Mouse (Mus musculus) forebrain, embryonic 12.5 days (tissue): Measurements from ENCODE around the gene Gpr137. TPM values are rescaled to one million over a fixed set of nuclear protein-coding genes. Genes with fewer than 3 reads are reported as not detected.

Source experiments
- ATAC-seq: fragments of 200-750 bp; cut with Nextera tagmentation; 2 replicates; pipeline ENCODE4 v1.8.0; 2017; ENCODE audit warnings: moderate TSS enrichment; ENCODE audit not compliant: low FRiP score
- H3K27ac ChIP-seq: fragments of 300-500 bp; sonication (generic); 2 replicates; pipeline ENCODE4 v1.5.1; 2016; ENCODE audit warnings: mild to moderate bottlenecking
- H3K27me3 ChIP-seq: fragments of 300-500 bp; sonication (generic); 2 replicates; pipeline ENCODE4 v1.6.1; 2016; ENCODE audit warnings: mild to moderate bottlenecking
- H3K36me3 ChIP-seq: fragments of 300-500 bp; sonication (generic); replicated peaks from 2 replicates; pipeline ENCODE4 v1.6.1; 2016; ENCODE audit warnings: mild to moderate bottlenecking
- H3K4me1 ChIP-seq: fragments of 300-500 bp; sonication (generic); 2 replicates; pipeline ENCODE4 v1.6.1; 2016
- H3K4me2 ChIP-seq: fragments of 300-500 bp; sonication (generic); 2 replicates; pipeline ENCODE4 v1.6.1; 2016; ENCODE audit warnings: mild to moderate bottlenecking, moderate library complexity
- H3K4me3 ChIP-seq: fragments of 300-500 bp; sonication (generic); replicated peaks from 2 replicates; pipeline ENCODE4 v1.5.1; 2016; ENCODE audit warnings: mild to moderate bottlenecking
- H3K9ac ChIP-seq: fragments of 300-500 bp; sonication (generic); 2 replicates; pipeline ENCODE4 v1.6.1; 2016; ENCODE audit warnings: mild to moderate bottlenecking
- H3K9me3 ChIP-seq: fragments of 300-500 bp; sonication (generic); 2 replicates; pipeline ENCODE4 v1.6.1; 2016
- WGBS: fragments of 180-500 bp; shearing (Covaris S2); methylation state at CpG from one replicate; pipeline ENCODE4 v1.1.7; 2016; 5-methylcytosine and 5-hydroxymethylcytosine counted together
- polyA plus RNA-seq: library from polyadenylated mRNA; unstranded; fragments of >200 nt; fragmentation: Nextera tagmentation; extraction: Ambion mirVana; gene quantifications from 2 replicates; pipeline ENCODE4 v1.2.1, GENCODE M21; 2016

Gpr137 gene
- polyA plus RNA-seq, 1 experiment from 2014 or later = 33.1 TPM

DNA sequence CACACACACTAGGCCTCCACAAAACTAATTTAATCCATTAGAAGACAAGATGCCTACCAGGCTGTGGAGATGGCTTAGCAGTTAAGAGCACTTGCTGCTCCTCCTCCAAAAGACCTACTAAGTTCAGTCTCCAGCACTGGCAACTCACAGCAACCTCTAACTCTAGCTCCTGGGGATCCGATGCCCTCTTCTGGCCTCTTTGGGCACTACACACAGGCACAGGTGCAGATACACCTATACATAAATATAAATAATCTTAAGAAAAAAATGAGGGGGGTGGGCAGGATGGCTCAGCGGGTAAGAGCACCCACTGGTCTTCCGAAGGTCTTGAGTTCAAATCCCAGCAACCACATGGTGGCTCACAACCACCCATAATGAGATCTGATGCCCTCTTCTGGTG, 6.0 kb downstream of the Gpr137 start:
- H3K4me1 ChIP-seq = peaks cover 35% of the 10 kb centered on the region
- no peak for ATAC-seq
- H3K36me3 ChIP-seq = no peaks in the 10 kb centered on the region
- H3K9ac ChIP-seq = no peak overlapping the region
- no peaks in the 10 kb centered on the region for H3K9me3 ChIP-seq
- 24% methylated on average over 3 of the region's 3 CpGs for WGBS
- H3K27me3 ChIP-seq = peaks cover 51% of the 10 kb centered on the region
- no peak overlapping the region for H3K4me2 ChIP-seq
- no peak overlapping the region for H3K27ac ChIP-seq
- H3K4me3 ChIP-seq = no peak overlapping the region

- Histone ChIP-seq H3K9ac (peak within 1 kb of the TSS; percentile 38), H3K9me3 (no peaks in the 10 kb centered on the region), H3K4me3 (peak within 1 kb of the TSS; percentile 38), H3K4me1 (peaks cover 18% of the 10 kb centered on the region), H3K27ac (no peak within 1 kb of the TSS), H3K27me3 (peaks cover 68% of the 10 kb centered on the region), H3K4me2 (peak within 1 kb of the TSS; percentile 55), H3K36me3 (no peaks in the 10 kb centered on the region)
- ATAC-seq = no peak
- 9% methylated on average over 23 of the region's 23 CpGs for WGBS
These were observed 7.9 kb downstream of the Gpr137 start, which contains the start of gene Kcnk4 for GRCm38 (mm10) chr19:6934195-6934977. TSS of gene Kcnk4 (minus strand) at chr19:6934515.

DNA sequence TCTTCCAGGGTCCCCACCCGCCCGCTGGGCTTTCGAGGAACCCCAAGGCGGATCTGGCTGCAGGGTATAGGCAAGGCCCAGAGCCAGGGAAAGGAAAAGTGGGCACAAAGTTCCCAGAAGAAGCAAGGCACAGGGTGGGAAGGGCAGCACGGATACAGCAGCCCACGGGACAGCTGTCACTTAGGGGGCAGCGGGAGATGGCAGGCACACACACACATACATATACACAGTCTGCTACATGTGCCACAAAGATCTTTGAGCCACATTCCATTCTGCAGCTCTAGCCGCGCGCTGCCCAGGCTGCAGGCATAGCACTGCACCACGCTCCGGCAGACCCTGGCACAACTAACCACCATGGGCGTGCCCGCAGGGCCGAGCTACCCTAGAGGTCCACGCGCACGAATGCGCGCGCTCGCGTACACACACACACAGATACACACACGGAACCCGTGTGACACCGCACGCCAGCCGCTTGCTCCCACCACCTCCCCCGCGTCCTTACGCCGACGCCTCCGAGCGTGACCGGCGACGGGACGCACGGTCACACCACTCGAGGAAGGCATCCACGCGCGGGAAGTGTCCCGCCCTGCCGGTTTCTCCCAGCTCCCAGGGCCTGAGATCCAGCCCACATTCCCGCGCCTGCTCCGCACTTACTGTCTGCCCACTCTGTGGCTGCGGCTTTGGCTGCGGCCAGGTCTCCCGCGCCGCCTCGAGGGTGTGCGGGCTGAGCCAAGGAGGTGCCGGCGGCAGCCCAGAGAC, 8.7 kb downstream of the Gpr137 start:
- peak overlapping the region; percentile 55 for H3K4me2 ChIP-seq
- peak overlapping the region; percentile 38 for H3K4me3 ChIP-seq
- no peak overlapping the region for H3K27ac ChIP-seq
- no peaks in the 10 kb centered on the region for H3K9me3 ChIP-seq
- no peaks in the 10 kb centered on the region for H3K36me3 ChIP-seq
- 4% methylated on average over 58 of the region's 58 CpGs for WGBS
- H3K27me3 ChIP-seq = peaks cover 76% of the 10 kb centered on the region
- peak; percentile 28; the same call in 1 of the 2 replicates for ATAC-seq
- H3K4me1 ChIP-seq = peaks cover 11% of the 10 kb centered on the region
- H3K9ac ChIP-seq = peak overlapping the region; percentile 38

DNA sequence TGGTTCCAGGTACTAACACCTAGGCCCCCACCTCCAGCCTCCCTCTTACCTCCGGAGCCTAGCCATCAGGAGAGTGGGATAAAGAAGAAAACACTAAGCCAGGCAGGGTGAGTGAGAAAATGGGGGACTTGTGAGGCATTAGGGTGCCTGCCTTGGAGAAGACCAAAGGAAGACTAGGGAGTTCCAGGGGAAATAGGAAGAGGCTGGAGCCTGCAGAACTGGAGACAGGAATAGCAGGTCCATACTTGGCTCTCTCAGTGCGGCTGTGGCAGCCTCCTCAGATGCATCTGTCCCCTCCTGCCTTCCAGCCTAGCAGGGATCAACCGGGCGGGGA, 9.2 kb downstream of the Gpr137 start:
- H3K36me3 ChIP-seq = no peaks in the 10 kb centered on the region
- no peak overlapping the region for H3K9ac ChIP-seq
- no peak overlapping the region for H3K27ac ChIP-seq
- H3K27me3 ChIP-seq = peaks cover 81% of the 10 kb centered on the region
- H3K4me3 ChIP-seq = no peak overlapping the region
- 15% methylated on average over 4 of the region's 4 CpGs for WGBS
- no peak for ATAC-seq
- peaks cover 11% of the 10 kb centered on the region for H3K4me1 ChIP-seq
- peak overlapping the region; percentile 55; the same call in 1 of the 2 replicates for H3K4me2 ChIP-seq
- H3K9me3 ChIP-seq = no peaks in the 10 kb centered on the region

GRCm38 (mm10) chr19:6932018-6932417, 10.3 kb downstream of the Gpr137 start:
- no peak for ATAC-seq
- H3K4me2 ChIP-seq = no peak overlapping the region
- peaks cover 13% of the 10 kb centered on the region for H3K4me1 ChIP-seq
- 28% methylated on average over 1 of the region's 1 CpGs for WGBS
- H3K9me3 ChIP-seq = no peaks in the 10 kb centered on the region
- no peaks in the 10 kb centered on the region for H3K36me3 ChIP-seq
- H3K27ac ChIP-seq = no peak overlapping the region
- H3K27me3 ChIP-seq = peaks cover 91% of the 10 kb centered on the region
- no peak overlapping the region for H3K9ac ChIP-seq
- H3K4me3 ChIP-seq = no peak overlapping the region

DNA sequence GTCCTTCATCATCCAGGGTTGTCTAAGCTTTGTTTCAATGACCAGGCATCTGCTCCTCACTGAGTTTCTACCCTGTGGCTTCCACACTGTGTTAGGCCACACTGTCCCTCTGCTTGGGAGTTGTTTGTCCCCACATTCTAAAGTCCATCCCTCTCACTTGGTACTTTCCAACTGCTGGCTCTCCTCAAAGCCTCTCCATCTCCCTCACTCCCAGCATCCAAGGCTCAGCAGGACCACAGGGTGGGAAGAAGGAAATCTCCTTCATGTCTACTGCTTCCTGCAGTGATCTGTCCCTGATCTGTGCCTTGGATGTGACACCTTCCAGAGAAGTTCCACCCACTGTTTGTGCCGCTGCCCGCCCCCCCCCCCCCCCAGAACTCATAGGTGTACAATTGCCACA, 11.3 kb downstream of the Gpr137 start:
- H3K9me3 ChIP-seq = 0 out of 2 replicates have a peak, but pooled peaks cover 2% of the 10 kb centered on the region
- no peak for ATAC-seq

DNA sequence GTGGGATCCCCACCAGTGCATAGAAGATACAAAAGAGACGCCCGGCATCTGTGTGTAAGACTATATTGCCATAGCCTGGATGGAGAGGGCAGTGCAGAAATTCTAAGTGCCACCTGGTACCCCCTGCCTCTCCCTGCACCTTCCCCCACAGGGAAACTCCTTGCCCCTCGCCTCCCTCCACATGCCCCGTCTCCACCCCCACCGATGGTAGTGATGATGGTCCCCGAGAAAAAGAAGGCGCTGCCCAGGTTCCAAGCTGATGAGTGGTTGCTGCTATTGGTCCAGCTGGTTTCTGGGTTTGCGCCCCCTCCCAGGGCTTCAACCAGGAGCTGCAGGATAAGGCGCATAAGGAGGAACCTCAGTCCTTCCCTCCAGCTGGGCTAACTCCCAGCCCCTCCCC, 14.2 kb downstream of the Gpr137 start:
- peaks cover 96% of the 10 kb centered on the region for H3K27me3 ChIP-seq
- no peak for ATAC-seq
- no peak overlapping the region for H3K4me3 ChIP-seq
- H3K4me1 ChIP-seq = peaks cover 16% of the 10 kb centered on the region
- H3K4me2 ChIP-seq = no peak overlapping the region
- no peak overlapping the region for H3K27ac ChIP-seq
- H3K9ac ChIP-seq = no peak overlapping the region
- 0 out of 2 replicates have a peak, but pooled peaks cover 3% of the 10 kb centered on the region for H3K9me3 ChIP-seq
- no peaks in the 10 kb centered on the region for H3K36me3 ChIP-seq
- 11% methylated on average over 9 of the region's 9 CpGs for WGBS

More for the DNA sequence above, 11.3 kb downstream of the Gpr137 start:
- no peak overlapping the region for H3K9ac ChIP-seq
- H3K4me1 ChIP-seq = peaks cover 18% of the 10 kb centered on the region
- peaks cover 97% of the 10 kb centered on the region for H3K27me3 ChIP-seq
- no peak overlapping the region for H3K4me3 ChIP-seq
- H3K36me3 ChIP-seq = no peaks in the 10 kb centered on the region
- no peak overlapping the region for H3K27ac ChIP-seq
- WGBS = 0% methylated on average over 2 of the region's 2 CpGs
- no peak overlapping the region for H3K4me2 ChIP-seq

- peaks cover 91% of the 10 kb centered on the region for H3K27me3 ChIP-seq
- ATAC-seq = no peak
- H3K9me3 ChIP-seq = 0 out of 2 replicates have a peak, but pooled peaks cover 3% of the 10 kb centered on the region
- peak overlapping the region; percentile 44 for H3K4me2 ChIP-seq
- H3K4me3 ChIP-seq = peak overlapping the region; percentile 21
- WGBS = 8% methylated on average over 26 of the region's 26 CpGs
- no peak overlapping the region for H3K27ac ChIP-seq
- no peaks in the 10 kb centered on the region for H3K36me3 ChIP-seq
- peak overlapping the region; percentile 21; the same call in 1 of the 2 replicates for H3K9ac ChIP-seq
- peaks cover 23% of the 10 kb centered on the region for H3K4me1 ChIP-seq
These were observed 15.6 kb downstream of the Gpr137 start for GRCm38 (mm10) chr19:6926559-6927255.

- ATAC-seq = no peak
- 3% methylated on average over 39 of the region's 40 CpGs for WGBS
- peaks cover 26% of the 10 kb centered on the region for H3K4me1 ChIP-seq
These were observed 16.5 kb downstream of the Gpr137 start for GRCm38 (mm10) chr19:6925611-6926329.

GRCm38 (mm10) chr19:6925307-6925573, 17.0 kb downstream of the Gpr137 start, which contains the start of gene Catsperz:
TSS of gene Catsperz (minus strand) at chr19:6925380.
- H3K27me3 ChIP-seq = peaks cover 76% of the 10 kb centered on the region
- H3K4me2 ChIP-seq = peak within 1 kb of the TSS; percentile 13
- H3K27ac ChIP-seq = no peak within 1 kb of the TSS
- WGBS = 4% methylated on average over 9 of the region's 9 CpGs
- no peak within 1 kb of the TSS for H3K9ac ChIP-seq
- peaks cover 31% of the 10 kb centered on the region for H3K4me1 ChIP-seq
- no peak for ATAC-seq
- H3K9me3 ChIP-seq = 0 out of 2 replicates have a peak, but pooled peaks cover 3% of the 10 kb centered on the region
- H3K36me3 ChIP-seq = no peaks in the 10 kb centered on the region
- peak within 1 kb of the TSS; percentile 10 for H3K4me3 ChIP-seq

More at GRCm38 (mm10) chr19:6925611-6926329, 16.5 kb downstream of the Gpr137 start:
- peaks cover 82% of the 10 kb centered on the region for H3K27me3 ChIP-seq
- H3K4me2 ChIP-seq = no peak overlapping the region
- 0 out of 2 replicates have a peak, but pooled peaks cover 3% of the 10 kb centered on the region for H3K9me3 ChIP-seq
- no peaks in the 10 kb centered on the region for H3K36me3 ChIP-seq
- no peak overlapping the region for H3K27ac ChIP-seq
- H3K4me3 ChIP-seq = no peak overlapping the region; the same call in 1 of the 2 replicates
- no peak overlapping the region for H3K9ac ChIP-seq

DNA sequence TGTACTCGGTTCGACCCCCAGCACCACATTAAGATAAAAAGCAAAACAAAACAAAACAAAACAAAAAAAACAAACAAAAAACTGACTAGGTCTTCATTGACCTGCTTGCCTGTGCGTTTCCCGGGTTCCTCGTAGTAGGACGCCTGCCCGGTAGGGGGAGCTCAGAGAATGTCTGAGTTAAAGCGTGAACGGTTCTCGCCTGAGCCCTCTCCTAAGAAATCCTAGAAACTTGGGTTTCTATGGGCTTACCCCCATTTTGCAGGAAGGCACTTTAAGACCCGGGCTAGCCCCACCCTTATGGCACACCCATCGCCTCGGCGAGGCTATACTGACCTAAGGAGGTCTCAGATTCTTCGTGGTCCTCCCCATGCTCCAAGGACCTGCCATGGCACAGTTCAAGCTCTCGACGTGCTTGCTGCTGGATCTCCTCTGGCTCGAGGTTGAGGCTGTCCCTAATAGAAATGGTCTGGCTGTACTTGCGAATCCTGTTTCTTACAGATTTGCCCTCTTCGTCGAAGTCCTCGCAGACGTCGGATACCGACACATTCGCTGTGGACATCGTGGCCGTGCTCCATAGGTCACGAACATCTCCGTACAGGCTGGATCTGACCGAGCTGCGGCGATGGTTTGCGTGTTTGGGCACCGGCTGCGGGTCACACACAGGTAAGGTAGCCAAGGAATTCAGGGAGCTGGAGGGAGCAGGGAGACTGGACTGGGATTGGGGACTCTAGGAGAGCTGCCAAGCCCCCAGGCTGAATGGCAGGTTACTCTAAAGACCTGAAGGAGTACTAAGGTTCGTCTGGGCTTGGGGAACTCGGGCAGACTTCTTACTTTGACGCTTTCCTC, 17.6 kb downstream of the Gpr137 start:
- Histone ChIP-seq H3K4me2 (peak overlapping the region; percentile 13), H3K4me1 (peaks cover 37% of the 10 kb centered on the region), H3K9me3 (0 out of 2 replicates have a peak, but pooled peaks cover 3% of the 10 kb centered on the region), H3K9ac (no peak overlapping the region), H3K27me3 (peaks cover 72% of the 10 kb centered on the region), H3K27ac (no peak overlapping the region), H3K4me3 (peak overlapping the region; percentile 10), H3K36me3 (no peaks in the 10 kb centered on the region)
- 2% methylated on average over 39 of the region's 39 CpGs for WGBS
- ATAC-seq = no peak
